Mouse (Mus musculus): Measurements from ENCODE around the gene Kbtbd13.

The Kbtbd13 gene

DNA sequence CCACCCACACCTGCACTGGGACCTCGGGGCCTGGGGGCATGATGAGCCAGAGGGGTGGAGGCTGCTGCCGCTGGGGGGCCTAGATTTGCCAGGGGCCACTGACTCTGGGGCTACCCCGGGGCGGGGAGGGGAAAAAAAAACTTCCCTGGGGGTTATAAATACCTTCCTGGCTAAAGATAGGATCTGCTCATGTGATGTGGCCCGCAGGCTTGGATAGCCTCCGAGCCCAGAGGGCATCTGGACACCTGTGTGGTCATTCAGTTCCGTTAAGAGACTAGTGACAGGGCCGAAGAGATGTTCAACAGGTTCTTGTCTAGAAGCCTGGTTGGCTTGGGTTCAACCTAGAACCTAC lies at the start of gene Kbtbd13:
TSS of gene Kbtbd13 (minus strand) at position 40 of the 352 bp plus-strand sequence.
- no peak for DNase-seq (ENCODE audit: low spot score)

GRCm38 (mm10) chr9:65435671-65436301 lies 44.3 kb upstream of the Kbtbd13 start, which contains the start of gene Mtfmt:
Gene Mtfmt, plus strand, starts transcription at chr9:65435782.
- DNase-seq (ENCODE audit: low spot score) = peak; percentile 94

DNA sequence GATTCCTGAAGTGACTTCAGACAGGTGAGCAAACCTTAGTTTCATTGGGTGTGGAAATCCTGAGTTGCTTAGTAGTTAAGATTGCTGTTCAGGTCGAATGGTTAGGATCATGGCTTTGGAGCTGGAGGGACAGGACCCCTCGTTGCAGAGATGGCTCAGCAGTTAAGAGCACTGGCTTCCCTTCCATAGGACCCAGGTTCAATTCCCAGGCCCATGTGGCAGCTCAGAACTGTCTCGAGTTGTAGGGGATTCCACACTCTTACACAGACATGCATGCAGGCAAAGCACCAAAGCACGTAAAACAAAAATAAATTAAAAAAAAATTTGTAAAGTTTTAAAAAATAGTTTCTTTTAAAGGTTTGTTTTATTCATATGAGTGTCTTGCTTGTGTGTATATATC lies 43.8 kb upstream of the Kbtbd13 start:
- DNase-seq (ENCODE audit: low spot score) = no peak

- peak; percentile 42 for DNase-seq (ENCODE audit: low spot score)
Observed at GRCm38 (mm10) chr9:65434140-65434539, 42.7 kb upstream of the Kbtbd13 start.

DNA sequence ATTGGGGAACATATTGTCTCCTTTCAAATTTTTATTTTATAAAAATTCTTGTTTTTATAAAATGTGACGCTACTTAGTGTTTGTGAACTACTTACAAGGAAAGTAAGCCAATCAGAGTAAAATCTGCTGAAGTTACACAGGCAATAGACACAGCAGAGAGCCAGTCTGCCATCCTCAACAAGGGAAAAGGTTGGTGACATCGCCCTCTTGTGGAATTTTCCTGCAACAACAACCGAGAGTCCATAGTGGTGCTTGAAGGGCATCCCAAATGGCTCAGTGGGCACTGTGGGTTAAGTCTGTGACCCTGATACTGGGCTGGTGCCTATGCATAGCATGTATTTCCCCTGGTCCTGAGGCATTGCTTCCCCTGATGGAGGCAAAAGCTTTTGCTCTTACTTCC lies 40.8 kb upstream of the Kbtbd13 start:
- DNase-seq (ENCODE audit: low spot score) = peak; percentile 92

DNA sequence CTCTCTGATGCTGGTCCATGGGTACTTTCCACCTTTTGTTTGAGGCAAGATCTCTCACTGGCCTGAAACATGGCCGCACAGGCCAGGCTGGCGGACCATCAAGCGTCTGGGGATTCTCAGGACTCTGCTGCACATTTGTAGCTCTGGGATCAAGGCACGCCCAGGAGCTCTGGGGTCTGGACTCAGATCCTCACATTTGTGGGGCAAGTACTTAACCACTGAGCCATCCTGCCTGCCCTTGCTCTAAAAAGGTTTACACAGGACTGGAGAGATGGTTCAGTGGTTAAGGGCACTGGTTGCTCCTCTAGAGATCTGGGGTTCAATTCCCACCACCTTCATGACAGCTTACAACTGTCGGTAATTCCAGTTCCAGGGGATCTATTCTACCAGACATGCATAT lies 39.5 kb upstream of the Kbtbd13 start:
- no peak for DNase-seq (ENCODE audit: low spot score)

DNA sequence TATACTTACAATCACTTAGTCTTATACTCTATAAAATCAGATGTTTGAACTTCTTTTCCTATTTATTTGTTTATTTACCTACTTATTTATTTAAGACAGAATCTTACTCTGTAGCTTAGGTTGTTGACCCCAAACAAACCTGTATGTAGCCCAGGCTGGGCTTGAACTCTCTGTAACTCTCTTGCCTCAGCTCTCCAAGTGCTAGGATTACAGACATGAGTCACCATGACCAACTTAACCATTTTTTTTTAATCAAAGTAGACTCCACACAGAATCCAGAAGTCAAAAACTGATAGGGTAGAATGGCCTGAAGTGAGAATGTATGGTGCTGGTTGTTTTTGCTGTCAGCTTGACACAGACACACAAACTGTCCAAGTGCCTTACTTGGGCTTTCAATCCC lies 38.9 kb upstream of the Kbtbd13 start:
- DNase-seq (ENCODE audit: low spot score) = no peak

DNA sequence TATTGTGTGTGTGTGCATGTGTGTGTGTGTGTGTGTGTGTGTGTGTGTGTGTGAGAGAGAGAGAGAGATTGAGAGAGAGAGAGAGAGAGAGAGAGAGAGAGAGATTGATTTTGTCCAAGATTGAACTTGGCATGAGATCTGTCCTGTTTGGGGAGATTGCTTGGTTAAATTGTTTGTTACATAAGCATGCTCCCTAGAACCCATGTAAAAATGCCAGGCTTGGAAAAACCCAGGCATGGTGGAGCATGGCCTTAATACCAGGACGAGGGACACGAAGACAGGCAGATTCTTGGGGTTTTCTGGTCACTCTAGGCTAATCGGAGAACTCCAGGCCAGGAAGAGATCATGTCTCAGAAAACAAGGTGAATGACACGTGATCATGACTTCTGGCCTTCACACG lies 36.6 kb upstream of the Kbtbd13 start:
- no peak for DNase-seq (ENCODE audit: low spot score)

DNA sequence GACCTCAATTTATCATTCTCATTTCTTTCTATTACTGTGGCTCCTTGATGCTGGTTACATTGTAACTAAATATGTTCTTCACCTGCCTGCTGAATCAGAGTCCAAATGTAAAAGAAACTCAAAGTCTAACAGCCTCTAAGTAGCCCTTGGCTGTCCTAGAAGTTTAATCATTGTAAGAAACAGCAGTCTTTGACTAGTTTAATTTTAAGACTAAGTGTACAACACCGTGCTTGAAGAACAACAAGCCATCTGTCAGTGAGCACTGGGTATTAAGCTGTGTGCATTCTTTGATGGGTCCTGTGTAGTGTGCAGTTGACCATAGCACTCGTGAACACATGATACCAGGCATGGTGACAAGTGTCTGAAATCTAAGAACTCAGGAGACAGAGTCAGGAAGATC lies 36.1 kb upstream of the Kbtbd13 start:
- DNase-seq (ENCODE audit: low spot score) = no peak

- DNase-seq (ENCODE audit: low spot score) = no peak
Observed at GRCm38 (mm10) chr9:65424393-65424792, 32.9 kb upstream of the Kbtbd13 start.

GRCm38 (mm10) chr9:65422760-65423501 lies 31.5 kb upstream of the Kbtbd13 start, which contains the start of gene Slc51b:
Gene Slc51b, minus strand, starts transcription at chr9:65422955.
- no peak for DNase-seq (ENCODE audit: low spot score)

GRCm38 (mm10) chr9:65419633-65420032 lies 28.2 kb upstream of the Kbtbd13 start:
- no peak for DNase-seq (ENCODE audit: low spot score)

DNA sequence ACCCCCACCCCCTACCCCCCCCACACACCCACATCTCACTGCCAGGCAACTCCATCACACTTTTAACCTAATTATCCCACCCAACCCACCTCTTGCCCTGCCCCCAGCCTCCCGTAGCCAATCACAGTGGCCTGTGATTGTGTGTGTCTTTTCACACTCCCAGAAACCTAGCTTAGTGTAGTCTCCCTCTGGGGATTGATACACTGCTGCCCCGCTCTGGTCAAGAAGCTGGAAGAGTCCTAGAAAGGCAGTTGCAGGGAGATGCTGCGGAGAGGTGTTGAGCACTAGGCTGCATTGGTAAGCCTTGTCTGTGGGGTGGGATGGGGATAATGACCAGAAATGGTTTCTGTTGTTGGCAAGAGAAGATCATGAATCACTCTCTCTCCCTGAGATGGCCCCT lies 26.3 kb upstream of the Kbtbd13 start:
- no peak for DNase-seq (ENCODE audit: low spot score)

- DNase-seq (ENCODE audit: low spot score) = peak; percentile 40
Observed at GRCm38 (mm10) chr9:65411326-65411725, 19.9 kb upstream of the Kbtbd13 start.

DNA sequence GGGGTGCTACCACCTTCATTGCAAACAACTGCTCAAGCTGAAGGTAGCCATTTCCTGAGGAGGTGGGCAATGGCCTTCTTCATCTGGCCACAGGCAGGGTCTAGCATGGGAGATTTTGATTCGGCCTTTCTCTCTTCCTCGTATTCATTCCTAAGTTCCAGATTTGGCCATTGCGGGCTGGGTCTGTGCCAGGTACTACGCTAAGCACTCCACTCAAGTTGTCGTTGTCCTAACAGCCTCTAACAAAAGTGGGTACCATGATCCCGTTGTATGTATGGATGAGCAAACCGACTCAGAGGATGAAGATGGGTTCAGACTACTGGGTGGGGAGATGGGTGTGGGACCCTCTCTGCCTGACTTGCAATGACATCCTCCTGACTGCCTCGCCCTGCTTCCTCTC lies 18.9 kb upstream of the Kbtbd13 start:
- DNase-seq (ENCODE audit: low spot score) = no peak

- DNase-seq (ENCODE audit: low spot score) = no peak
Observed at GRCm38 (mm10) chr9:65408871-65409295, 17.4 kb upstream of the Kbtbd13 start.

GRCm38 (mm10) chr9:65407861-65408260 lies 16.4 kb upstream of the Kbtbd13 start:
- no peak for DNase-seq (ENCODE audit: low spot score)

GRCm38 (mm10) chr9:65407327-65407726 lies 15.9 kb upstream of the Kbtbd13 start:
- no peak for DNase-seq (ENCODE audit: low spot score)

GRCm38 (mm10) chr9:65405184-65405449 lies 13.7 kb upstream of the Kbtbd13 start:
- no peak for DNase-seq (ENCODE audit: low spot score)

- DNase-seq (ENCODE audit: low spot score) = peak; percentile 72
Observed at GRCm38 (mm10) chr9:65404331-65405183, 13.1 kb upstream of the Kbtbd13 start.

- DNase-seq (ENCODE audit: low spot score) = no peak
Observed at GRCm38 (mm10) chr9:65399934-65400333, 8.5 kb upstream of the Kbtbd13 start.

- DNase-seq (ENCODE audit: low spot score) = peak; percentile 36
Observed at GRCm38 (mm10) chr9:65398279-65398678, 6.8 kb upstream of the Kbtbd13 start, which contains the start of gene Rasl12. Gene Rasl12, plus strand, starts transcription at chr9:65398506.

DNA sequence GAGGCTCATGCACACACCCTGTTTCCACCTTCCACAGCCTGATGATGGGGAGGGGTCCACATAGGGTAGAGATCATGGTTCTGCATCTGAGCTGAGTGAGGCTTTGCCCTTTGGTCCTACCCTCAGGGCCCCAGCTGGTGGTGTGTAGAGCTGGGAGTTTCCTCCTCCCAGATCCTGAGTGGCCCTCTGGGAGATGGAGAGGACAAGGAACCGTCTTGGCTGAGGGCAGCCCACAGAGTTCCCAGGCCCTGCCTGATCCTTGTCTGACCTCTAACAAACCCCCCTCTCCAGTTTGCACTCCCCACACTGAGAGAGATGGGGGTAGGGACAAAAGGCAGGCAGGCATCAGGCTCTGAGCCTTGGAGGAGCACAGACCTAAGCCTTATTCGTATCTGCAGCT lies 2.9 kb upstream of the Kbtbd13 start:
- no peak for DNase-seq (ENCODE audit: low spot score)
